Mouse (Mus musculus): ENCODE measurements around the gene Nlgn2.
"Not testable (repeated sequence)": the region's sequence is repeated elsewhere in the genome, so short reads cannot be mapped to it uniquely, and the experiment has no call there.

- not testable (repeated sequence) for TF ChIP-seq CTCF (IDR thresholded peaks at IDR 0.05; ENCODE audit: low read depth); EP300 (optimal IDR thresholded peaks at IDR 0.05)
Measured at GRCm38 (mm10) chr11:69863729-69864128, 26.1 kb upstream of the Nlgn2 start.
